Mouse (Mus musculus): ENCODE results near the gene S100z. TPM values are rescaled to one million over a fixed set of nuclear protein-coding genes. Genes with fewer than 3 reads are reported as not detected.

Gene S100z
- total and polyA plus RNA-seq, 3 experiments, result not detected

DNA sequence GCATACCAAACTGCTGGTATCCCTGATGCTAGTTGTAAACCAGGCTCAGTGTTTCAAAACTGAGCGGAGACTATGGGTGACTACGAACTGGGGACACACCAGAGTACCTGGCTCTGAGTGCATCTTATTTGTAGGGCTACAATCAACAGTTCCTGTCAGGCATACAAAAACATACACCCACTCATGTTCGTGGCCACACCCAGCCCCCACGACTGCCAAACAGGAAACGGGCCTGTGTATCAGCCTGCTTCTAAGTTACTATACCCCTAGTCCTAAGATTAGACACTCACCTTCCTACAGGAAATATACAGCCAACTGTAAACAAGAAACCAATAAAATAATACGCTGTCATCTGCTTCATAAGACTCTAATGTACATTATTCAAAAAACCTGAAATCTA is 42.5 kb upstream of the S100z start:
- TF ChIP-seq TAL1 (conservative IDR thresholded peaks at IDR 0.05; ENCODE audit: low read depth, low read length), result no peak
- TF ChIP-seq CTCF (IDR thresholded peaks at IDR 0.05; ENCODE audit: low read depth, low read length), result no peak
- no peak for TF ChIP-seq POLR2AphosphoS5 (IDR thresholded peaks at IDR 0.05; ENCODE audit: insufficient replicate concordance, low read depth, low read length)
- peaks cover 35% of the 10 kb centered on the region for H3K4me1 ChIP-seq (ENCODE audit: insufficient read depth, low read depth, low read length)
- peaks cover 13% of the 10 kb centered on the region for H3K9me3 ChIP-seq (replicated peaks)
- ATAC-seq (ENCODE audit: extremely low read depth, insufficient number of reproducible peaks, low FRiP score, poor library complexity, severe bottlenecking), result no peak
- no peaks in the 10 kb centered on the region for H3K36me3 ChIP-seq (replicated peaks)
- no peak overlapping the region for H3K4me3 ChIP-seq (ENCODE audit: low read depth, low read length)
- no peak for DNase-seq (ENCODE audit: low spot score)
- H3K27me3 ChIP-seq (ENCODE audit: insufficient read depth, low read length), result peaks cover 17% of the 10 kb centered on the region; the same call in 1 of the 2 replicates

DNA sequence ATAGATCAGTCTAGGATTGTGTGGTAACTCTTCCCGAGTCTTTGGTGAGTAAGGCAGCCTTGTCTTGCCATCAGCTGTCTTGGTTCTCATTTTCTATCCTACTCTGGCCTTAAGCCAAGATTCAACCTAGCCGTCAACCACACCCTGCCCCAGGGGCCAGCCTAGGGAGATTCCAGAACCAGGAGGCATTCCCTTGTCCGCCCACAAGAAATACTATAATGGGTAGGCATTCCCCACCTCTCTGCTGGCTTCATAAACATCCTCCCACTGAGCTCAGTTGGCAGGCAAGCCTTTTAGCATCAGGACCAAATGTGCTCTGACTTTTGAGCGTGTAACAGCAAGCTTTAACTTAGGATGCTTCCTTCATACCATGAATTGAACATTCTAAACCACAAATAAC is 36.2 kb upstream of the S100z start:
- no peak overlapping the region for H3K4me3 ChIP-seq (ENCODE audit: low read depth, low read length)
- DNase-seq (ENCODE audit: low spot score) (no peak), ATAC-seq (ENCODE audit: extremely low read depth, insufficient number of reproducible peaks, low FRiP score, poor library complexity, severe bottlenecking) (no peak)
- TF ChIP-seq GATA2 (IDR thresholded peaks at IDR 0.05; ENCODE audit: borderline replicate concordance, low read depth, low read length) (no peak), POLR2AphosphoS5 (IDR thresholded peaks at IDR 0.05; ENCODE audit: insufficient replicate concordance, low read depth, low read length) (no peak), TAL1 (conservative IDR thresholded peaks at IDR 0.05; ENCODE audit: low read depth, low read length) (no peak), GATA1 (IDR thresholded peaks at IDR 0.05; ENCODE audit: borderline replicate concordance, low read length) (no peak), CTCF (IDR thresholded peaks at IDR 0.05; ENCODE audit: low read depth, low read length) (no peak)
- no peaks in the 10 kb centered on the region for H3K27me3 ChIP-seq (ENCODE audit: insufficient read depth, low read length)
- peaks cover 50% of the 10 kb centered on the region for H3K4me1 ChIP-seq (ENCODE audit: insufficient read depth, low read depth, low read length)
- no peaks in the 10 kb centered on the region for H3K9me3 ChIP-seq (replicated peaks)
- no peaks in the 10 kb centered on the region for H3K36me3 ChIP-seq (replicated peaks)

DNA sequence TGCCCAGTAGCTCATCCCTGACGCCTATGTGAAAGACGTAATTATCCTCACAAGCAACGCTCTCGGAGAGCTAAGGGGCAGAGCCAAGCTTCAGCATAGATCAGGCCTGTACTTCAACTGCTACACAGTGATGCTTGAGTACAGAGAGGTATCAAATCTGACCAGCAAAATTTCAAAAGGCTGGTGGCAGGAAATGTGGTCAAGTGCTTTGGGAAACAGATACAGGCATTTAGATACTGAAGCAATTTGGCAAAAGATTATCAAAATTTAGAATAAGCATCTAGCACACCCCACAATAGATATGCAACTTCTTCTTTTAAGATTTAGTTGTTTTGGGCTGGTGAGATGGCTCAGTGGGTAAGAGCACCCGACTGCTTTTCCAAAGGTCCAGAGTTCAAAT is 31.5 kb upstream of the S100z start:
- no peak for DNase-seq (ENCODE audit: low spot score)
- H3K9me3 ChIP-seq (replicated peaks), result no peaks in the 10 kb centered on the region

DNA sequence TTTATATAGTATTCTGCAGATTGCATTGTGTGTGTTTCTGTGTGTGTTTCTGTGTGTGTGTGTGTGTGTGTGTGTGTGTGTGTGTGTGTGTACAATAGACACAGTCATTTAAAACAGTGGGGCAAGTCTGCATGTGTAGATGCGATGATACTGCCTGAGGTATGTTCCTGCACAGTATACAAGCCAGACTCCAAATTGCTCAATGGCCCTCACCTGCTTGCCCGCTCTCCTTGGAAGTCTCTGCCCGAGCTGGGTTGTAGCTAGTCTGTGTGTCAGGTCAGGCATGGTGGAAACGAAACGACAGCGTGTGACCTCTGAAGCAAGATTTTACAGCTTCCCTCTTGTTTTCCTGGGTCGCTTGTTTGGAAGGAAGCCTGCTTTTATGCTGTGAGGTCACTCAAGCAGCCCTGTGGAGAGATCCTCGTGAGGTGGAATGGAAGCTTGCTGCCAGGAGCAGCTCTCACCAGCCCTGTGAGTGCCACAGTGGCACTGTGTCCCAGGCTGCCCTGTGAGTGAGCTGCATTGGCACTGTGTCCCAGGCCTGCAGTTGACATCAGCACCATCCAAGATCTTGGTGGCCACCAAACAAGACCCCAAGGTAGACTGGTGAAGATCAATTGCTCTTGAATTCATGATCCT is 24.9 kb upstream of the S100z start:
- no peak for ATAC-seq (ENCODE audit: extremely low read depth, insufficient number of reproducible peaks, low FRiP score, poor library complexity, severe bottlenecking)
- Histone ChIP-seq H3K36me3 (replicated peaks) (no peaks in the 10 kb centered on the region), H3K27me3 (ENCODE audit: insufficient read depth, low read length) (peaks cover 17% of the 10 kb centered on the region), H3K4me3 (ENCODE audit: low read depth, low read length) (no peak overlapping the region), H3K9me3 (replicated peaks) (no peaks in the 10 kb centered on the region), H3K4me1 (ENCODE audit: insufficient read depth, low read depth, low read length) (peaks cover 14% of the 10 kb centered on the region)
- DNase-seq (ENCODE audit: low spot score), result no peak
- no peak for TF ChIP-seq GATA1 (IDR thresholded peaks at IDR 0.05; ENCODE audit: borderline replicate concordance, low read length)
- TF ChIP-seq POLR2AphosphoS5 (IDR thresholded peaks at IDR 0.05; ENCODE audit: insufficient replicate concordance, low read depth, low read length), result no peak
- TF ChIP-seq TAL1 (conservative IDR thresholded peaks at IDR 0.05; ENCODE audit: low read depth, low read length), result no peak
- TF ChIP-seq GATA2 (IDR thresholded peaks at IDR 0.05; ENCODE audit: borderline replicate concordance, low read depth, low read length), result no peak
- TF ChIP-seq CTCF (IDR thresholded peaks at IDR 0.05; ENCODE audit: low read depth, low read length), result no peak

More for the DNA sequence above, 31.5 kb upstream of the S100z start:
- TF ChIP-seq CTCF (IDR thresholded peaks at IDR 0.05; ENCODE audit: low read depth, low read length) (no peak), GATA1 (IDR thresholded peaks at IDR 0.05; ENCODE audit: borderline replicate concordance, low read length) (no peak), TAL1 (conservative IDR thresholded peaks at IDR 0.05; ENCODE audit: low read depth, low read length) (no peak), GATA2 (IDR thresholded peaks at IDR 0.05; ENCODE audit: borderline replicate concordance, low read depth, low read length) (no peak), POLR2AphosphoS5 (IDR thresholded peaks at IDR 0.05; ENCODE audit: insufficient replicate concordance, low read depth, low read length) (no peak)
- H3K4me1 ChIP-seq (ENCODE audit: insufficient read depth, low read depth, low read length), result peaks cover 60% of the 10 kb centered on the region
- H3K27me3 ChIP-seq (ENCODE audit: insufficient read depth, low read length), result no peaks in the 10 kb centered on the region
- no peaks in the 10 kb centered on the region for H3K36me3 ChIP-seq (replicated peaks)
- no peak overlapping the region for H3K4me3 ChIP-seq (ENCODE audit: low read depth, low read length)
- peak; percentile 62 for ATAC-seq (ENCODE audit: extremely low read depth, insufficient number of reproducible peaks, low FRiP score, poor library complexity, severe bottlenecking)

DNA sequence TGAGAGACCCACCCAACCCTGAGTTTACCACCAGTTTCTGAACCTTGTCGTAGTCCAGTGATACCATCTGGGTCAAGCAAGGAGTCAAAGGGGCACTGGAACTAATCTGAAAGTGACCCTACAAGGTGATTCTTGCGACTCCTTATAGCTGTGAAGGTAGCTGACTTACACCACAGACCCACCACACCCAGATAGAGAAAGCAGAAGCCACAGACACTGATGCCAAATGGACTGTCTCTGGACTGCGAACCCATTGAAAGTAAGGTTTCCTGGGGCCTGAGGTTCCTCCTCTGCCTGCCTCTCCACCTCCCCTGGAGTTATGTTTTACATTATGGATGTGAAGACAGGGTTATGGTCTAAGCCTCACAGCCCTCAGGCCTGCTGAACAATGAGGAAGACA is 18.1 kb upstream of the S100z start:
- Histone ChIP-seq H3K4me3 (ENCODE audit: low read depth, low read length) (no peak overlapping the region), H3K4me1 (ENCODE audit: insufficient read depth, low read depth, low read length) (peaks cover 6% of the 10 kb centered on the region), H3K36me3 (replicated peaks) (no peaks in the 10 kb centered on the region), H3K27me3 (ENCODE audit: insufficient read depth, low read length) (peaks cover 41% of the 10 kb centered on the region), H3K9me3 (replicated peaks) (no peaks in the 10 kb centered on the region)
- DNase-seq (ENCODE audit: low spot score), result no peak
- no peak for TF ChIP-seq POLR2AphosphoS5 (IDR thresholded peaks at IDR 0.05; ENCODE audit: insufficient replicate concordance, low read depth, low read length)
- no peak for TF ChIP-seq TAL1 (conservative IDR thresholded peaks at IDR 0.05; ENCODE audit: low read depth, low read length)
- no peak for TF ChIP-seq GATA1 (IDR thresholded peaks at IDR 0.05; ENCODE audit: borderline replicate concordance, low read length)
- no peak for TF ChIP-seq GATA2 (IDR thresholded peaks at IDR 0.05; ENCODE audit: borderline replicate concordance, low read depth, low read length)
- no peak for TF ChIP-seq CTCF (IDR thresholded peaks at IDR 0.05; ENCODE audit: low read depth, low read length)
- ATAC-seq (ENCODE audit: extremely low read depth, insufficient number of reproducible peaks, low FRiP score, poor library complexity, severe bottlenecking), result no peak

DNA sequence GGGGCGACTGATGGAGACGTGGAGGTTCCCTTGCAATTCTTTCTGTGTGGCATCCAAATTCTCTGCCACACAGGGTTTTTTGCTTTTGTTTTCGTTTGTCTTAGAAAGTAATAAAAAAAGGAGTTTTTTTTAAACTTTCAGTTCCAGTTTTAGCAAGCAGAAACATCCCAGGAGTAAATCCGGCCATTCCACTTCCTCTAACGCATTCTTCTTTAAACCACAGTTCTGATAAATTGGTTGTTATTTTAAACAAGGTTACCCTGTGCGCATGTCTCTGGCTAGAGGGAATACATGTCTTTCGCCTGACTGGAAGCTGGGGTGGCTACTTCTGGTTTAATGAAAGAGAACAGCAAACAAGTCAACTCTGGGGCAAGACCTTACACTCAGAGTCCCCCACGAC is 16.3 kb upstream of the S100z start:
- H3K27me3 ChIP-seq (ENCODE audit: insufficient read depth, low read length), result peaks cover 43% of the 10 kb centered on the region

More for the DNA sequence above, 16.3 kb upstream of the S100z start:
- DNase-seq (ENCODE audit: low spot score) (no peak), ATAC-seq (ENCODE audit: extremely low read depth, insufficient number of reproducible peaks, low FRiP score, poor library complexity, severe bottlenecking) (no peak)
- no peak for TF ChIP-seq POLR2AphosphoS5 (IDR thresholded peaks at IDR 0.05; ENCODE audit: insufficient replicate concordance, low read depth, low read length)
- no peak for TF ChIP-seq TAL1 (conservative IDR thresholded peaks at IDR 0.05; ENCODE audit: low read depth, low read length)
- TF ChIP-seq GATA2 (IDR thresholded peaks at IDR 0.05; ENCODE audit: borderline replicate concordance, low read depth, low read length), result no peak
- no peak for TF ChIP-seq CTCF (IDR thresholded peaks at IDR 0.05; ENCODE audit: low read depth, low read length)
- Histone ChIP-seq H3K9me3 (replicated peaks) (no peaks in the 10 kb centered on the region), H3K4me1 (ENCODE audit: insufficient read depth, low read depth, low read length) (peaks cover 9% of the 10 kb centered on the region), H3K4me3 (ENCODE audit: low read depth, low read length) (no peak overlapping the region), H3K36me3 (replicated peaks) (no peaks in the 10 kb centered on the region)

Measured in G1E (cell line).